Mouse (Mus musculus): ENCODE measurements around the gene Fgfr2. TPM values are rescaled to one million over a fixed set of nuclear protein-coding genes. Genes with fewer than 3 reads are reported as not detected.
"Not testable (repeated sequence)": the region's sequence is repeated elsewhere in the genome, so short reads cannot be mapped to it uniquely, and the experiment has no call there.

Gene Fgfr2
- polyA plus RNA-seq, 1 experiment, result 14.7 TPM

- no peaks in the 10 kb centered on the region for H3K36me3 ChIP-seq (ENCODE audit: control insufficient read depth, insufficient read depth, low read length)
- no peaks in the 10 kb centered on the region for H3K27me3 ChIP-seq (ENCODE audit: control insufficient read depth, insufficient read depth, low read length)
- no peak for TF ChIP-seq POLR2A (IDR thresholded peaks at IDR 0.05; ENCODE audit: low read depth, low read length)
- TF ChIP-seq CTCF (IDR thresholded peaks at IDR 0.05; ENCODE audit: extremely low read depth, insufficient read length, insufficient replicate concordance, low read depth, low read length), result no peak
- 8% methylated on average over 10 of the region's 10 CpGs for WGBS
- peaks cover 3% of the 10 kb centered on the region; the same call in 1 of the 2 replicates for H3K4me1 ChIP-seq (ENCODE audit: control insufficient read depth, insufficient read depth, insufficient read length, low read length)
- peak overlapping the region; percentile 10 for H3K27ac ChIP-seq (ENCODE audit: insufficient read depth, low read depth, low read length)
- peak overlapping the region; percentile 98 for H3K4me3 ChIP-seq (ENCODE audit: low read depth, low read length)
These were observed 1711.8 kb downstream of the Fgfr2 start for GRCm38 (mm10) chr7:131411221-131411940.

GRCm38 (mm10) chr7:131410416-131411058 is 1712.6 kb downstream of the Fgfr2 start, which contains the start of the genes Ikzf5 and Acadsb:
Ikzf5 (minus strand) TSS chr7:131410521.
Acadsb (plus strand) TSS chr7:131410601.
- peak within 1 kb of the TSS; percentile 98 for H3K4me3 ChIP-seq (ENCODE audit: low read depth, low read length)
- no peaks in the 10 kb centered on the region for H3K36me3 ChIP-seq (ENCODE audit: control insufficient read depth, insufficient read depth, low read length)
- H3K4me1 ChIP-seq (ENCODE audit: control insufficient read depth, insufficient read depth, insufficient read length, low read length), result peaks cover 3% of the 10 kb centered on the region; the same call in 1 of the 2 replicates
- TF ChIP-seq CTCF (IDR thresholded peaks at IDR 0.05; ENCODE audit: extremely low read depth, insufficient read length, insufficient replicate concordance, low read depth, low read length) (no peak), POLR2A (IDR thresholded peaks at IDR 0.05; ENCODE audit: low read depth, low read length) (peak; percentile 58)
- WGBS, result under 1% methylated on average over 42 of the region's 42 CpGs
- peak within 1 kb of the TSS; percentile 56 for H3K27ac ChIP-seq (ENCODE audit: insufficient read depth, low read depth, low read length)
- no peaks in the 10 kb centered on the region for H3K27me3 ChIP-seq (ENCODE audit: control insufficient read depth, insufficient read depth, low read length)

GRCm38 (mm10) chr7:131409988-131410385 is 1713.2 kb downstream of the Fgfr2 start:
- Histone ChIP-seq H3K4me1 (ENCODE audit: control insufficient read depth, insufficient read depth, insufficient read length, low read length) (peaks cover 3% of the 10 kb centered on the region; the same call in 1 of the 2 replicates), H3K4me3 (ENCODE audit: low read depth, low read length) (peak overlapping the region; percentile 98), H3K27ac (ENCODE audit: insufficient read depth, low read depth, low read length) (peak overlapping the region; percentile 56), H3K27me3 (ENCODE audit: control insufficient read depth, insufficient read depth, low read length) (no peaks in the 10 kb centered on the region), H3K36me3 (ENCODE audit: control insufficient read depth, insufficient read depth, low read length) (no peaks in the 10 kb centered on the region)
- no peak for TF ChIP-seq CTCF (IDR thresholded peaks at IDR 0.05; ENCODE audit: extremely low read depth, insufficient read length, insufficient replicate concordance, low read depth, low read length)
- TF ChIP-seq POLR2A (IDR thresholded peaks at IDR 0.05; ENCODE audit: low read depth, low read length), result no peak
- under 1% methylated on average over 38 of the region's 38 CpGs for WGBS

GRCm38 (mm10) chr7:131409321-131409987 is 1713.7 kb downstream of the Fgfr2 start:
- Histone ChIP-seq H3K27ac (ENCODE audit: insufficient read depth, low read depth, low read length) (no peak overlapping the region), H3K36me3 (ENCODE audit: control insufficient read depth, insufficient read depth, low read length) (no peaks in the 10 kb centered on the region), H3K4me1 (ENCODE audit: control insufficient read depth, insufficient read depth, insufficient read length, low read length) (peaks cover 3% of the 10 kb centered on the region; the same call in 1 of the 2 replicates), H3K4me3 (ENCODE audit: low read depth, low read length) (peak overlapping the region; percentile 98), H3K27me3 (ENCODE audit: control insufficient read depth, insufficient read depth, low read length) (no peaks in the 10 kb centered on the region)
- TF ChIP-seq POLR2A (IDR thresholded peaks at IDR 0.05; ENCODE audit: low read depth, low read length) (no peak), CTCF (IDR thresholded peaks at IDR 0.05; ENCODE audit: extremely low read depth, insufficient read length, insufficient replicate concordance, low read depth, low read length) (no peak)
- 5% methylated on average over 16 of the region's 16 CpGs for WGBS

GRCm38 (mm10) chr7:131391761-131392160 is 1731.4 kb downstream of the Fgfr2 start:
- peaks cover 29% of the 10 kb centered on the region for H3K36me3 ChIP-seq (ENCODE audit: control insufficient read depth, insufficient read depth, low read length)
- H3K4me3 ChIP-seq (ENCODE audit: low read depth, low read length); H3K27ac ChIP-seq (ENCODE audit: insufficient read depth, low read depth, low read length); H3K4me1 ChIP-seq (ENCODE audit: control insufficient read depth, insufficient read depth, insufficient read length, low read length); H3K27me3 ChIP-seq (ENCODE audit: control insufficient read depth, insufficient read depth, low read length): not testable (repeated sequence)
- 94% methylated on average over 7 of the region's 7 CpGs for WGBS

GRCm38 (mm10) chr7:131371880-131372651 is 1751.1 kb downstream of the Fgfr2 start:
- peaks cover 6% of the 10 kb centered on the region for H3K36me3 ChIP-seq (ENCODE audit: control insufficient read depth, insufficient read depth, low read length)
- 54% methylated on average over 9 of the region's 9 CpGs for whole genome bisulfite sequencing
- TF ChIP-seq POLR2A (IDR thresholded peaks at IDR 0.05; ENCODE audit: low read depth, low read length) (no peak), CTCF (IDR thresholded peaks at IDR 0.05; ENCODE audit: extremely low read depth, insufficient read length, insufficient replicate concordance, low read depth, low read length) (no peak)
- H3K4me1 ChIP-seq (ENCODE audit: control insufficient read depth, insufficient read depth, insufficient read length, low read length), result no peaks in the 10 kb centered on the region
- H3K27me3 ChIP-seq (ENCODE audit: control insufficient read depth, insufficient read depth, low read length), result no peaks in the 10 kb centered on the region
- H3K27ac ChIP-seq (ENCODE audit: insufficient read depth, low read depth, low read length), result no peak overlapping the region
- H3K4me3 ChIP-seq (ENCODE audit: low read depth, low read length), result no peak overlapping the region

All from small intestine, adult 2 months (tissue).